Mouse (Mus musculus): ENCODE measurements at regions not wholly inside any gene's neighbourhood (a gene's known extent, or its start where the extent isn't known, plus 50 kb on each side); places are given as distances from the start of the nearest gene placed in this dataset.

GRCm38 (mm10) chr10:97054472-97054871, 424.9 kb upstream of the Dcn start:
- no peak for TF ChIP-seq EP300 (IDR thresholded peaks at IDR 0.05; ENCODE audit: low read depth)
- no peak for TF ChIP-seq CTCF (IDR thresholded peaks at IDR 0.05; ENCODE audit: low read depth)

Data from liver, embryonic 14.5 days (tissue).